Mouse (Mus musculus): Measurements from ENCODE around the gene Mast1.

DNA sequence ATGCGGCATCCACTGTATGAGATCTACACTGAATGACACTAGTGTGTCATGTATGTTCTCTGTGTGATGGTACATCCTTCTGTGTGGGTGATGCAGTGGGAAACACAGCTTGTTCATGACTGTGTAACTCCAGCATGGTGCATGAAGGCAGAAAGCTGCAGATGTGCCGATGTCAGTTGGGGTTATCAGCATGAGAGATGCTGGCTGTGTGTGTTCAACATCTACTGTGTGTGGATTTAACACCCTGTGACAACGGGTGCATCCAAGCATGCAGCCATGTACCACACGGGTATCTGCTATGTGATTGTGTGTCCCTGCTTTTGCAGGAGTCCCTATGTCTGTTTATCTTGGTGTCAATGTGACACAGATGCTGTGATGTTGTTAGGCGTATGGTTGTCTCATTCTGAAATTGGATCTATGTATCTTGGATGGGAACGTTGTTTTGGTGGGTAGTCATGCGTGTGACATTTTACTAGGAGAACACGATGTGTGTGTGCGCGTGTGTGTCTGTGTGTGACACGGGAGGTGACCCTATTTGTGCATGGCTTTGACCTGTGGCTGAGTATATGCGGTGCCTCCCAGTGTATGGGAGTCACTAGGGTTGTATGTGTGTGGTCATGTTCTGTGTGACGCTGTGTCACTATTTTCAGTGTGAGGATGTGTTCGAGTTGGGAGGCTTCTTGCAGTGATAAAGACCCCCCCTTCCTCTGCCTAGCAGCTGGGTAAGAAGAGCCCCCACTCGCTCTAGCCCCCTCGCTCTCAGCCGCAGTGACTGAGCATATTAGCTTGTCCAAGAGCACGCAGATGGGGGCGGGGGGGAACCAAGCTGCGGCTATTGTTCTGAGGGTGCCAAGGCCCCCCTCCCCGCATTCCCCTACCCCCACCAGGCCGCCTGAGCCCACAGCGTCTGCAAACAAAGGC is 858 bp downstream of the Mast1 start:
- no peak for TF ChIP-seq JUND (conservative IDR thresholded peaks at IDR 0.05; ENCODE audit: low read depth, low read length)
- TF ChIP-seq CTCF (conservative IDR thresholded peaks at IDR 0.05 in 1 of 2, IDR thresholded peaks at IDR 0.05 in 1 of 2; ENCODE audit: low read depth in 2 of 2, low read length in 2 of 2): no peak
- TF ChIP-seq USF2 (conservative IDR thresholded peaks at IDR 0.05; ENCODE audit: low read depth, low read length): no peak

Measured in CH12.LX (cell line).